Mouse (Mus musculus): ENCODE results near the gene Gm11492. TPM values are rescaled to one million over a fixed set of nuclear protein-coding genes. Genes with fewer than 3 reads are reported as not detected.

Gm11492 gene
- polyA plus RNA-seq, 1 experiment from 2014 or later: not detected

DNA sequence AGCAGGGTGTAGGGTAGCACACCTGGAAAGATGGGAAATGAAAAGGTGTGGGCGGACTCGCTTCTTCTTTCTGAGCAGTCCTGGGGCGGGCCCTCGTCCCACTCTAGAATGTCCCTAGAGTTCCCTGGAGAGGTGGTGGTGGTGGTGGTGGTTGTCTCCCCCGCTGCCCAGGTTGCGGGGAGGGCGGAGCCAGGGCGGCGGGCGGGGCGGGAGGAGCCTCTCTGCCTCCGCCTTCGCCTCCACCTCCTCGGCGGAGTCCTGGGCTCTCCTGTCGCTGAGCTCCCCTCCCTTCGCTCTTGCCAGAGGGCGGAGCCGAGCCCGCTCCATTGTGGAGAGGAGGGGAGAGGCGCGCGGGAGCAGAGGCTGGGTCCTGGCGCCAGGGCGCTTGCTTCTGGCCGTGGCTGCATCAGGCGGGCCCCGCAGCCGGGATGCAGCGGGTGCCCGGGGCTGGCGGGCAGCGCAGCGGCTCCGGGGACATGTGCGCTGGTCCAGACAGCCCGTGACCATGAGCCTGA, 28.9 kb downstream of the Gm11492 start:
- H3K9ac ChIP-seq (ENCODE audit: low read depth, low read length): peak overlapping the region; percentile 47
- peak overlapping the region; percentile 62 for H3K27ac ChIP-seq (ENCODE audit: low read depth, low read length)
- H3K9me3 ChIP-seq (ENCODE audit: control insufficient read depth): no peaks in the 10 kb centered on the region
- H3K4me2 ChIP-seq (replicated peaks; ENCODE audit: low read depth): peak overlapping the region; percentile 92
- H3K4me1 ChIP-seq (replicated peaks; ENCODE audit: control insufficient read depth, insufficient read depth, low read length): peaks cover 8% of the 10 kb centered on the region; the same call in 1 of the 2 replicates
- 1% methylated on average over 34 of the region's 37 CpGs for WGBS
- no peaks in the 10 kb centered on the region for H3K27me3 ChIP-seq (replicated peaks; ENCODE audit: control insufficient read depth, insufficient read depth, low read length)
- ATAC-seq: peak; percentile 15; the same call in 1 of the 2 replicates
- H3K36me3 ChIP-seq (ENCODE audit: control insufficient read depth, insufficient read depth): peaks cover 42% of the 10 kb centered on the region
- 0 out of 2 replicates have a peak, but pooled peaks have one; percentile 23 for TF ChIP-seq CTCF (IDR thresholded peaks at IDR 0.05; ENCODE audit: low read depth)
- H3K4me3 ChIP-seq (ENCODE audit: low read depth, low read length): peak overlapping the region; percentile 58

GRCm38 (mm10) chr11:87595976-87596375, 29.5 kb downstream of the Gm11492 start:
- WGBS: 18% methylated on average over 7 of the region's 7 CpGs

DNA sequence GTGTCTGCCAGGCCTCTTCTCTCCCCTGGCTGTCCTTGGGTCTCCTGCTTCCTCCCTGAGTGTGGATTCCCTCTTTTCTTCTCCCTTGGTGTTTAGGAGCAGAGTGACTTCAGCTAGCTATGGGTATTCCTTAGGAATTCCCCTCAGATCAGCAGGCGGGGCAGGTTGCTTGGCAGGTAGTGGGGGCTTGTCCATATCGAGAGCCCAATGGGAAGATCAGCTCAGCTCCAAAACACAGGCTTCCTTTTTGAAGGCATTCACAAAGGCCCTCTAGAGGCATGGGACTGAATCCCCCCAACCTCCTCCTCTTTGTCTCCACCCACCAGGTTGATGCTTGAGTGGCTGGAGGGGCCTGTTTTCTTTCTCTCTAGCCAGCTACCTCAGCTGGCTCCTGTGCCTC, 30.0 kb downstream of the Gm11492 start:
- WGBS: 38% methylated on average over 2 of the region's 2 CpGs
- Histone ChIP-seq H3K4me1 (replicated peaks; ENCODE audit: control insufficient read depth, insufficient read depth, low read length) (peaks cover 8% of the 10 kb centered on the region; the same call in 1 of the 2 replicates), H3K27ac (ENCODE audit: low read depth, low read length) (no peak overlapping the region), H3K9me3 (ENCODE audit: control insufficient read depth) (no peaks in the 10 kb centered on the region), H3K4me2 (replicated peaks; ENCODE audit: low read depth) (0 out of 2 replicates have a peak overlapping the region, but pooled peaks have one; percentile 6), H3K9ac (ENCODE audit: low read depth, low read length) (no peak overlapping the region), H3K27me3 (replicated peaks; ENCODE audit: control insufficient read depth, insufficient read depth, low read length) (no peaks in the 10 kb centered on the region), H3K36me3 (ENCODE audit: control insufficient read depth, insufficient read depth) (peaks cover 53% of the 10 kb centered on the region), H3K4me3 (ENCODE audit: low read depth, low read length) (no peak overlapping the region)
- no peak for TF ChIP-seq CTCF (IDR thresholded peaks at IDR 0.05; ENCODE audit: low read depth)
- no peak for ATAC-seq

More at GRCm38 (mm10) chr11:87595976-87596375, 29.5 kb downstream of the Gm11492 start:
- Histone ChIP-seq H3K9me3 (ENCODE audit: control insufficient read depth) (no peaks in the 10 kb centered on the region), H3K4me1 (replicated peaks; ENCODE audit: control insufficient read depth, insufficient read depth, low read length) (peaks cover 8% of the 10 kb centered on the region; the same call in 1 of the 2 replicates), H3K9ac (ENCODE audit: low read depth, low read length) (peak overlapping the region; percentile 47), H3K27me3 (replicated peaks; ENCODE audit: control insufficient read depth, insufficient read depth, low read length) (no peaks in the 10 kb centered on the region), H3K27ac (ENCODE audit: low read depth, low read length) (peak overlapping the region; percentile 62), H3K36me3 (ENCODE audit: control insufficient read depth, insufficient read depth) (peaks cover 47% of the 10 kb centered on the region), H3K4me3 (ENCODE audit: low read depth, low read length) (peak overlapping the region; percentile 58), H3K4me2 (replicated peaks; ENCODE audit: low read depth) (peak overlapping the region; percentile 92)
- no peak for TF ChIP-seq CTCF (IDR thresholded peaks at IDR 0.05; ENCODE audit: low read depth)
- ATAC-seq: no peak

DNA sequence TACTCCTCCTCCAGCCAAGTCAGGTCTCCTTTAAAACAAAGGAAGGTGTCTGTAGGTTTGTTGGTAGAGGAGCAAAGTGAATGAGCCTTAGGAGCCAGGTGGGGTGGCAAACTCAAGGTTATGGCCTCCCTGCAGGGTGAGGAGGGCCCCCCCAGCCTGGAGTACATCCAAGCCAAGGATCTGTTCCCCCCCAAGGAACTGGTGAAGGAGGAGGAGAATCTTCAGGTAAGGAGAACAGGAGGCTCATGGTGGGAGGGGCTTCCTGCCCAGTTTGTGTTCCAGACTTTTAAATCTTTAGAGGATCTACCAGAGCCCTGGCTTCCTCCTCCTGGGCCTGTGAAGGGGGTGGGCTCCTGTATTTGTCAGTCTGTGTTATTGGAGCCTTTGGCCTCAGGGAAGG, 30.6 kb downstream of the Gm11492 start:
- Histone ChIP-seq H3K4me3 (ENCODE audit: low read depth, low read length) (no peak overlapping the region), H3K9me3 (ENCODE audit: control insufficient read depth) (no peaks in the 10 kb centered on the region), H3K27ac (ENCODE audit: low read depth, low read length) (no peak overlapping the region), H3K4me2 (replicated peaks; ENCODE audit: low read depth) (no peak overlapping the region), H3K36me3 (ENCODE audit: control insufficient read depth, insufficient read depth) (peaks cover 58% of the 10 kb centered on the region), H3K9ac (ENCODE audit: low read depth, low read length) (no peak overlapping the region), H3K27me3 (replicated peaks; ENCODE audit: control insufficient read depth, insufficient read depth, low read length) (no peaks in the 10 kb centered on the region), H3K4me1 (replicated peaks; ENCODE audit: control insufficient read depth, insufficient read depth, low read length) (peaks cover 8% of the 10 kb centered on the region; the same call in 1 of the 2 replicates)
- TF ChIP-seq CTCF (IDR thresholded peaks at IDR 0.05; ENCODE audit: low read depth): no peak
- ATAC-seq: no peak

GRCm38 (mm10) chr11:87599395-87600089, 33.1 kb downstream of the Gm11492 start:
- Histone ChIP-seq H3K9ac (ENCODE audit: low read depth, low read length) (no peak overlapping the region), H3K4me1 (replicated peaks; ENCODE audit: control insufficient read depth, insufficient read depth, low read length) (peaks cover 6% of the 10 kb centered on the region; the same call in 1 of the 2 replicates), H3K4me3 (ENCODE audit: low read depth, low read length) (no peak overlapping the region), H3K27ac (ENCODE audit: low read depth, low read length) (peak overlapping the region; percentile 71), H3K9me3 (ENCODE audit: control insufficient read depth) (no peaks in the 10 kb centered on the region), H3K36me3 (ENCODE audit: control insufficient read depth, insufficient read depth) (peaks cover 83% of the 10 kb centered on the region), H3K4me2 (replicated peaks; ENCODE audit: low read depth) (no peak overlapping the region), H3K27me3 (replicated peaks; ENCODE audit: control insufficient read depth, insufficient read depth, low read length) (no peaks in the 10 kb centered on the region)
- ATAC-seq: peak; percentile 67
- WGBS: 56% methylated on average over 13 of the region's 13 CpGs
- TF ChIP-seq CTCF (IDR thresholded peaks at IDR 0.05; ENCODE audit: low read depth): no peak

DNA sequence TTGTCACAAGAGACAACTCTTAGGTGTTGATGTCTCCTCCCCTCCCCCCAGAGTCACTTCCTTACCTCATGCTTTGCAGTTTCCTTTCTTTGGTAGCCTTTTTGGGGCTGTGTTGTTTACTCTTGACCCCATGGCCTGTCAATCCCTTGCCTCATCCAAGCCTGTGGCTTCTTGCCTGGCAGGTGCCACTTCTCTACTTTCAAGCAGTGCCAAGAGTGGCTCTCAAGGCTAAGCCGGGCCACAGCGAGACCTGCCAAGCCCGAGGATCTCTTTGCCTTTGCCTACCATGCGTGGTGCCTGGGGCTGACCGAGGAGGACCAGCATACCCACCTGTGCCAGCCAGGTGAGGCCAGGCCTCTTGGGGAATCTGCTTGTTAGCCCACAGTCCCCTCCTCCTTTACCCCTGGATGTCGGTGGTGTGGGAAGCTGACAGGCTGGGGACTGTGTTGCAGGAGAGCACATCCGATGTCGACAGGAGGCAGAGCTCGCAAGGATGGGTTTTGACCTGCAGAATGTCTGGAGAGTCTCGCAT, 33.9 kb downstream of the Gm11492 start:
- Histone ChIP-seq H3K27me3 (replicated peaks; ENCODE audit: control insufficient read depth, insufficient read depth, low read length) (no peaks in the 10 kb centered on the region), H3K9ac (ENCODE audit: low read depth, low read length) (no peak overlapping the region), H3K4me1 (replicated peaks; ENCODE audit: control insufficient read depth, insufficient read depth, low read length) (peaks cover 6% of the 10 kb centered on the region; the same call in 1 of the 2 replicates), H3K4me2 (replicated peaks; ENCODE audit: low read depth) (no peak overlapping the region), H3K36me3 (ENCODE audit: control insufficient read depth, insufficient read depth) (peaks cover 91% of the 10 kb centered on the region), H3K9me3 (ENCODE audit: control insufficient read depth) (no peaks in the 10 kb centered on the region), H3K4me3 (ENCODE audit: low read depth, low read length) (no peak overlapping the region), H3K27ac (ENCODE audit: low read depth, low read length) (no peak overlapping the region)
- 93% methylated on average over 10 of the region's 10 CpGs for WGBS
- TF ChIP-seq CTCF (IDR thresholded peaks at IDR 0.05; ENCODE audit: low read depth): no peak
- ATAC-seq: no peak

Data from intestine, postnatal 0 days (tissue).